Mouse (Mus musculus) forebrain, embryonic 16.5 days (tissue): ENCODE measurements at regions not wholly inside any gene's neighbourhood (a gene's known extent, or its start where the extent isn't known, plus 50 kb on each side); places are given as distances from the start of the nearest gene placed in this dataset.
A peak's percentile ranks its signal among the peaks of the same experiment; 100 is the strongest.

ENCODE experiments used
- ATAC-seq: fragments of 200-750 bp; cut with Nextera tagmentation; 2 replicates; pipeline ENCODE4 v1.8.0; 2017; ENCODE audit warnings: mild to moderate bottlenecking, moderate library complexity
- H3K27ac ChIP-seq: fragments of 300-500 bp; sonication (generic); 2 replicates; pipeline ENCODE4 v1.5.1; 2014; ENCODE audit warnings: low read length, control low read depth
- H3K27me3 ChIP-seq: fragments of 300-500 bp; sonication (generic); replicated peaks from 2 replicates; pipeline ENCODE4 v1.6.1; 2014; ENCODE audit warnings: low read length; ENCODE audit not compliant: control insufficient read depth, insufficient read depth
- H3K36me3 ChIP-seq: fragments of 300-500 bp; sonication (generic); 2 replicates; pipeline ENCODE4 v1.6.1; 2014; ENCODE audit not compliant: control insufficient read depth, insufficient read depth
- H3K4me1 ChIP-seq: fragments of 300-500 bp; sonication (generic); replicated peaks from 2 replicates; pipeline ENCODE4 v1.6.1; 2014; ENCODE audit warnings: low read length; ENCODE audit not compliant: control insufficient read depth, insufficient read depth
- H3K4me2 ChIP-seq: fragments of 300-500 bp; sonication (generic); 2 replicates; pipeline ENCODE4 v1.6.1; 2014; ENCODE audit warnings: mild to moderate bottlenecking, low read length, control low read depth
- H3K4me3 ChIP-seq: fragments of 300-500 bp; sonication (generic); replicated peaks from 2 replicates; pipeline ENCODE4 v1.5.1; 2014; ENCODE audit warnings: mild to moderate bottlenecking, low read length, control low read depth
- H3K9ac ChIP-seq: fragments of 300-500 bp; sonication (generic); replicated peaks from 2 replicates; pipeline ENCODE4 v1.6.1; 2014; ENCODE audit warnings: low read depth, low read length, control low read depth
- H3K9me3 ChIP-seq: fragments of 300-500 bp; sonication (generic); 2 replicates; pipeline ENCODE4 v1.6.1; 2016; ENCODE audit warnings: low read length; ENCODE audit not compliant: control insufficient read depth
- WGBS: fragments of 180-500 bp; shearing (Covaris S2); extraction: QIAGEN DNeasy Blood & Tissue Kit; methylation state at CpG from one replicate; pipeline ENCODE4 v1.1.7; 2014; 5-methylcytosine and 5-hydroxymethylcytosine counted together

DNA sequence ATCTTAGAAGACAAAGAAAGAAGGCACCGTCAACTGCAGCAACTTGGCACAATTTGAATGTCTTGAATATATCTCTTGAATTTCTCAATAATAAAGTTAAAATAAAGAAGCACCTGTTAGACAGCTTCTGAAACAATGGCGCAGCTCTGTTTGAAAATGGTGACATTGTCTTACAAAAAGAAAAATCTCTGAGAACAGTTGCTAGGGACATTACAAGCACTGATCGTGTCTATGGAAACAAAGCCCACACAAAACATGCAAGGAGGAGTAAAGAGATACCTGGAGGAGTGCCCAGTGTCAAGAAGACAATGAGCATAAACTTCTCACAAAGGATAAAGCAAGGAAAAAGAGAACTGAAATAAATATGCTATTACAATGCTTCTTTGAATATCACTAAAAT is 841.2 kb upstream of the Adgrl3 start:
- Histone ChIP-seq H3K4me1 (no peaks in the 10 kb centered on the region), H3K27ac (no peak overlapping the region), H3K4me3 (no peak overlapping the region), H3K9ac (no peak overlapping the region), H3K4me2 (no peak overlapping the region), H3K9me3 (no peaks in the 10 kb centered on the region), H3K36me3 (no peaks in the 10 kb centered on the region), H3K27me3 (no peaks in the 10 kb centered on the region)
- WGBS, result 68% methylated on average over 3 of the region's 3 CpGs
- no peak for ATAC-seq

- H3K27ac ChIP-seq, result no peak overlapping the region
- no peaks in the 10 kb centered on the region for H3K36me3 ChIP-seq
- no peak overlapping the region for H3K4me2 ChIP-seq
- H3K4me3 ChIP-seq, result no peak overlapping the region
- ATAC-seq, result no peak
- H3K27me3 ChIP-seq, result no peaks in the 10 kb centered on the region
- no peak overlapping the region for H3K9ac ChIP-seq
- 84% methylated on average over 2 of the region's 2 CpGs for WGBS
- no peaks in the 10 kb centered on the region for H3K9me3 ChIP-seq
- no peaks in the 10 kb centered on the region for H3K4me1 ChIP-seq
Measured at GRCm38 (mm10) chr5:80180280-80180679, 839.7 kb upstream of the Adgrl3 start.

DNA sequence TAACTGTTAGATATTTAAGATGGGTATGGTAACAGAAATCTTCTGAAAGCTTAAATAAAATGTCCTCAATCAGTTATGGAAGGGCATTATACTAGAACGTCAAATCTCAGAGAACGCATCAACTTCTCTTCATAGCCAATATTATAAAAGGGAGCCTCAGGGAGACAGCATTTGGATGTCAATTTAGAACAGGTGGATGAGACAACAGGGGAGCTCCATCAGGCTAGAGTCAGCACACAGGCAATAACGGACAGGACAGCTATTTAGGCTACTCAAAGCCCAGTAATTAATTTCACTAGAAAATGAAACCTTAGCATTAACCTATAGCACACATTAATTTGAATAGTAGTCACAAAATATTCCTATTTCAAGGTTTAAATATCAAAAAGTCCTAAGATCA is 827.5 kb upstream of the Adgrl3 start:
- Histone ChIP-seq H3K9ac (no peak overlapping the region), H3K4me3 (no peak overlapping the region), H3K27me3 (no peaks in the 10 kb centered on the region), H3K27ac (no peak overlapping the region), H3K9me3 (no peaks in the 10 kb centered on the region), H3K36me3 (no peaks in the 10 kb centered on the region), H3K4me1 (no peaks in the 10 kb centered on the region), H3K4me2 (no peak overlapping the region)
- ATAC-seq, result no peak
- WGBS, result 85% methylated on average over 3 of the region's 3 CpGs

GRCm38 (mm10) chr5:80199626-80200025 is 820.3 kb upstream of the Adgrl3 start:
- Histone ChIP-seq H3K4me2 (no peak overlapping the region), H3K4me3 (no peak overlapping the region), H3K9me3 (no peaks in the 10 kb centered on the region), H3K9ac (no peak overlapping the region), H3K4me1 (no peaks in the 10 kb centered on the region), H3K36me3 (no peaks in the 10 kb centered on the region), H3K27me3 (no peaks in the 10 kb centered on the region), H3K27ac (no peak overlapping the region)
- no peak for ATAC-seq

- Histone ChIP-seq H3K36me3 (no peaks in the 10 kb centered on the region), H3K4me2 (no peak overlapping the region), H3K9ac (no peak overlapping the region), H3K9me3 (no peaks in the 10 kb centered on the region), H3K4me1 (no peaks in the 10 kb centered on the region), H3K27me3 (no peaks in the 10 kb centered on the region), H3K27ac (no peak overlapping the region), H3K4me3 (no peak overlapping the region)
- ATAC-seq, result no peak
- 75% methylated on average over 5 of the region's 5 CpGs for WGBS
Measured at GRCm38 (mm10) chr5:80248530-80249122, 771.3 kb upstream of the Adgrl3 start.

- WGBS, result 85% methylated on average over 2 of the region's 2 CpGs
- no peak for ATAC-seq
- no peak overlapping the region for H3K9ac ChIP-seq
- no peaks in the 10 kb centered on the region for H3K27me3 ChIP-seq
- H3K9me3 ChIP-seq, result no peaks in the 10 kb centered on the region
- no peaks in the 10 kb centered on the region for H3K36me3 ChIP-seq
- H3K4me3 ChIP-seq, result no peak overlapping the region
- H3K4me2 ChIP-seq, result no peak overlapping the region
- no peaks in the 10 kb centered on the region; the same call in 1 of the 2 replicates for H3K4me1 ChIP-seq
- H3K27ac ChIP-seq, result no peak overlapping the region
Measured at GRCm38 (mm10) chr5:80251961-80252360, 768.0 kb upstream of the Adgrl3 start.

GRCm38 (mm10) chr5:80255046-80255445 is 764.9 kb upstream of the Adgrl3 start:
- no peak overlapping the region for H3K9ac ChIP-seq
- peak; percentile 62; the same call in 1 of the 2 replicates for ATAC-seq
- WGBS, result 29% methylated on average over 9 of the region's 9 CpGs

DNA sequence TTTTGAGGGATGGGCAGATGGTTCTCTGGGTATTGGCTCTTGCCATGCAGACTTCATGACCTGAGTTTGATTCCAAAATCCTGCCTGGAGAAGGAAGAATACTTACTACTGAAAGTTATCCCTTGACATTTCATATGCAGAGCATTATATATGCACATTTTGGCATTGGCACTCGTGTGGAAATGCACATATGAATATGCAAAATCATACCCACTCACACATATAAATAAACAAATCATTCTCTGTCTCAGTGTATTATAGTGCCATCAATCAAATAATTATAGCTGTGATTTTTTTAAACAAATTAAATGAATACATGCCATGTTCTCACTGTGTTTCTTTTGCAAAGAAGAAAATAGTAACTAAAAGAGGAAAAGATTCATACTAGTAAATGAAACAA is 745.3 kb upstream of the Adgrl3 start:
- H3K4me2 ChIP-seq, result no peak overlapping the region
- no peaks in the 10 kb centered on the region for H3K9me3 ChIP-seq
- WGBS, result 33% methylated on average over 1 of the region's 1 CpGs
- H3K9ac ChIP-seq, result no peak overlapping the region
- no peak overlapping the region for H3K4me3 ChIP-seq
- ATAC-seq, result peak; percentile 63; the same call in 1 of the 2 replicates
- no peaks in the 10 kb centered on the region for H3K4me1 ChIP-seq
- H3K27ac ChIP-seq, result no peak overlapping the region
- no peaks in the 10 kb centered on the region for H3K36me3 ChIP-seq
- H3K27me3 ChIP-seq, result no peaks in the 10 kb centered on the region

More at GRCm38 (mm10) chr5:80255046-80255445, 764.9 kb upstream of the Adgrl3 start:
- no peaks in the 10 kb centered on the region; the same call in 1 of the 2 replicates for H3K4me1 ChIP-seq
- no peak overlapping the region for H3K27ac ChIP-seq
- H3K4me2 ChIP-seq, result no peak overlapping the region
- no peaks in the 10 kb centered on the region for H3K9me3 ChIP-seq
- no peaks in the 10 kb centered on the region for H3K27me3 ChIP-seq
- no peaks in the 10 kb centered on the region for H3K36me3 ChIP-seq
- no peak overlapping the region for H3K4me3 ChIP-seq

DNA sequence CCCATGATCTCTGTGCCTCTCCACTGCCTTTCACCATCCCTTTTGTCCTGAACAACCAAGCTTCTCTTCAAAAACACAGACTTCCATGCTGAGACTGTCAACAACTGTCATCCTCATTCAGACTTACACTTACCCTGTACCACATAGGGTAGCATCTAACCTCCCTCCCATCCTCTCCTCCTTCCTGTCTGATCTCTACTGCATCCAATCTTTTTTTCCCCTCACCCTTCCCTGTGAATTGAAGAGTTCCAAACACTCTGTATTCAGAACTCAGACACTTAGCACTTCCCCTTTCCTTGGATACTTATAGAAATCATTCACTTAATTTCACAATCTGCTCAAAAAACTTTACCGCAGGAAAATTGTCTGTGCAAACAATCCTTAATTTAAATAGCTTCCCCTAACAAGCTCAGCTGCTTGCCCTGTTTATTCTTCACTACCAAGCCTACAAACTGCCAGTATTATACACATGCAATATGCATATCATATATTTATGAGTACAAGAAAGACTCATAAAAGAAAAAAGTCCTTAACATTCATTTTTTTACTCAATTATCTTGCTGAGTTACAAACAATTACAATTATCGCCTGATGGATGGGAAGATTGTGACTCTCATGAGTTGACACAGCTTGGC is 744.6 kb upstream of the Adgrl3 start:
- H3K36me3 ChIP-seq, result no peaks in the 10 kb centered on the region
- H3K4me3 ChIP-seq, result no peak overlapping the region
- 77% methylated on average over 2 of the region's 2 CpGs for WGBS
- peak; percentile 74 for ATAC-seq
- no peaks in the 10 kb centered on the region for H3K9me3 ChIP-seq
- H3K4me2 ChIP-seq, result no peak overlapping the region
- peak overlapping the region; percentile 24; the same call in 1 of the 2 replicates for H3K27ac ChIP-seq
- H3K27me3 ChIP-seq, result no peaks in the 10 kb centered on the region
- H3K4me1 ChIP-seq, result no peaks in the 10 kb centered on the region
- H3K9ac ChIP-seq, result no peak overlapping the region
